Mouse (Mus musculus): ENCODE data around the gene Prap1.

- TF ChIP-seq POLR2A (IDR thresholded peaks at IDR 0.05; ENCODE audit: insufficient read length, low read depth) (no peak), USF1 (IDR thresholded peaks at IDR 0.05; ENCODE audit: low read depth) (no peak), POLR2AphosphoS2 (IDR thresholded peaks at IDR 0.05; ENCODE audit: insufficient read length, low read depth) (no peak), E2F4 (IDR thresholded peaks at IDR 0.05; ENCODE audit: insufficient read depth) (no peak), SRF (IDR thresholded peaks at IDR 0.05; ENCODE audit: control insufficient read depth, insufficient read length, low read depth) (no peak), TCF12 (IDR thresholded peaks at IDR 0.05; ENCODE audit: insufficient read depth, poor library complexity, severe bottlenecking) (no peak), REST (IDR thresholded peaks at IDR 0.05; ENCODE audit: insufficient read depth, insufficient read length) (no peak), MAX (IDR thresholded peaks at IDR 0.05; ENCODE audit: low read depth) (no peak)
Measured at GRCm38 (mm10) chr7:140067397-140067796, 25.8 kb upstream of the Prap1 start.

Data from myocyte (in vitro differentiated cells).